Mouse (Mus musculus) T-cell, adult 2 months (primary cell): ENCODE measurements at regions not wholly inside any gene's neighbourhood (a gene's known extent, or its start where the extent isn't known, plus 50 kb on each side); places are given as distances from the start of the nearest gene placed in this dataset.
"Not testable (repeated sequence)": the region's sequence is repeated elsewhere in the genome, so short reads cannot be mapped to it uniquely, and the experiment has no call there.

Source experiments
- DNase-seq: peaks from one replicate; pipeline ENCODE4 v3.0.0; 2022; ENCODE audit warnings: low spot score

DNA sequence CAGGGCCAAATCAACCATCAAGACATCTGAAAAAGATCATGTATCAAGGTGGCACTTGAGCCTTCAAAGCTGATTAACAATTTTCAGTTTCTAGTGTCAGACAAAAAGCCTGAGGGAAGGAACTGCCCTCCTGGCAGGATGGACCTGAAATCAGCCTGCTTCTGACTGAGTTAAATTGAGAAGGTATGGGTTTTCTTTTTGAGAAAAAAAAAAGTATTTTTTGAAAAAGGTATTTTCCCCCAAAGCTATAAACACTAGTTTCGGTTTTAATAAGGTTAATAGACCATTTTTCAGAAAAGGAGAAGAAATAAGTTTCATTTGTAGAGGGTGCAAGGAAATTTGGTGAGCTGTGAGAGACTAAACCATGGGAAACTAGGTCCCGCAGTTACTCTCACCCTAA lies 124.6 kb upstream of the Mrpl21 start:
- DNase-seq: not testable (repeated sequence)

DNA sequence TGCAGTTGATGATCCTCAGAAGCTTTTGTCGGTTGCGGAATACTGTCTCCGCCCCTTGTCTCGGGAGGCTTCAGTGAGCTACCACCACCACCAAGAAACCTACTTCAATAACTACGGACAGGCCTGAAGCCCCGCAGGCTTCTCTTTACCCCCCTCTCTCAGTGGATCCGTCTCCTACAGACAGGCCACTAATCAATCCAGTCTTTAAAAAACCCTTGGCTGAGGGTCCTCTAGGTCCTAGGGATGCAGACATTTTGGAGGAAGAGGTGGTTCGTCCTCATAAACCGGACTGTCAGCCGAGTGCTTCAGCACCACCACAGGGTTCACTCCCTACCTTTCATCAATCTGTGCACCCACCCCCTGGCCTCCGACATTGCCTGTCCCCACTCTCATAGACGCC lies 123.4 kb upstream of the Mrpl21 start:
- no peak for DNase-seq

DNA sequence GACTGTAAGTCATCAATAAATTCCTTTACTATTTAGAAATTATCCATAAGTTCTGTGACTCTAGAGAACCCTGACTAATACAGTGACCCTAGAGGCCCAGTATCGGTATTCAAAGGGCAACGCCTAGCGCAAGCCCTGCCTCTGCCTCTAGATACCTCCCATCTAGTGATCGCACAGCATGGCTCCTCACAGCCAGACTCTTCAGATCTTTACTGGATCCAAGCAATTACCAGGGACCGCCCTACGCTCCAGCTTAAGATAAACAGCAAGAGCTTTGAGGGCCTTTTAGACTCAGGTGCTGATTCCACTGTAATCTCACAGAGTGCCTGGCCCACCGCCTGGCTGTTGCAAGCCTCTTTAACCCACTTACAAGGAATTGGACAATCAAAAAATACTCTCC lies 115.0 kb upstream of the Mrpl21 start:
- no peak for DNase-seq

DNA sequence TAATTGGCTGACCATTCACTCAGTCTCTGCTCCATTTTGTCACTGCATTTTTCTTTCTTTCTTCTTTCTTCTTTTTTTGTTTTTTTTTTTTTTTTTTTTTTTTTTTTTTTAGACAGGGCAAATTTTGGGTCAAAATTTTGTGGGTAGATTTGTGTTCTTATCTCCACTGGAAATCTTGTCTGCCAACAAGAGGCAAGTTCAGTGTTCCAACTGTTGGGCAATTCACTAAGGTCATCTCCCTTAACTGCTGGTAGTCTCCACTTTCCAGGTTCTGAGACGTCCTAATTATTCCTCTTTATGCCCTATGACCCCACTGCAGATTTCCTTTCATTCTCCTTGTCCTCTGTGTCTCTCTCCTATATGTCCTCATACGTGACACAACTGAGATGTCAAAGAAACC lies 100.1 kb upstream of the Mrpl21 start:
- no peak for DNase-seq

DNA sequence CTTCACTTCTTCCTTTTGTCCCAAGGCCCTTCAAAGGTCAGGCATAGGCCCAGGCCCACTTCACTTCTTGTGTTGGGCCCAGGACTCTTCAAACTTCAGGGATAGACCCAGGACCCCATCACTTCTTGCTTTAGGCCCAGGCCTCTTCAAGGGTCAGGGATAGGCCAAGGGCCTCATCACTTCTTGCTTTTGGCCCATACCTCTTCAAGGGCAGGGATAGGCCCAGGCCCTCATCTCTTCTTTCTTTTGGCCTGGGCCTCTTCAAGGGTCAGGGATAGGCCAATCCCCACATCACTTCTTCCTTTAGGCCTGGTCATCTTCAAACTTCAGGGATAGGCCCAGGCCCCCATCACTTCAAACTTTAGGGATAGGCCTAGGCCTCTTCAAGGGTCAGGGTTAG lies 90.1 kb upstream of the Mrpl21 start:
- DNase-seq: no peak

DNA sequence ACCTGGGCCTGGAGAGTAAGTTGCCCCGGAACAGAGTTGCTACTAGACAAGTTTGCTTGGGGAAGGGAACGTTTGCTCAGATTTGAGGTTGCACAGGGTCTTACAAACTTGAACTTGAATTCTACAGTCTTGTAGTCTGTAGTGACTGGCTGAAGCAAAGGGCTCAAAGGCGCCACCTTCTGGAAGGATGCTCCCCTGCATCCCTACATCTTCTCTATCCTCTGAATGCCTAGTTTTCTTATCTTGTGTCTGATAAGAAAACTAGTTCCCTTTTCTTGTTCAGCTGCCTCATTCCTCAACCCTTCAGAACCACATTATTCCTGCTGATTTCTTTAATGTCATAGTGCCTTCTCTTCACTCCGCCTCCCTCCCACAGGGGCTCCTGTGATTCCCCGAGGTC lies 78.2 kb upstream of the Mrpl21 start:
- DNase-seq: not testable (repeated sequence)

DNA sequence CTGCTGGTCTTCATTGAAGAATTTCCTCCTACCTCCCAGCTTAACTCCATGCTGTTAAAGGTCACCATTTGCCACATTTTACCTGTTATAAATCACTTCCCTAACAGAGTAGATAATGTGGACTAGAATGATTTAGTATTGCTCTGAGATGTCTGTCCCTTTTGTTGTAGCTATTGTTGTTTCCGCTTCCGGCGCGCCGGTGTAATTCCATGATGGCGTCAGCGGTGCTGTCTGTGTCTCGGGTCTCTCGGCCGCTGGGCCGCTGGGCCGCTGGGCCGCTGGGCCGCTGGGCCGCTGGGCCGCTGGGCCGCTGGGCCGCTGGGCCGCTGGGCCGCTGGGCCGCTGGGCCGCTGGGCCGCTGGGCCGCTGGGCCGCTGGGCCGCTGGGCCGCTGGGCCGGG lies 77.3 kb upstream of the Mrpl21 start:
- DNase-seq: not testable (repeated sequence)

DNA sequence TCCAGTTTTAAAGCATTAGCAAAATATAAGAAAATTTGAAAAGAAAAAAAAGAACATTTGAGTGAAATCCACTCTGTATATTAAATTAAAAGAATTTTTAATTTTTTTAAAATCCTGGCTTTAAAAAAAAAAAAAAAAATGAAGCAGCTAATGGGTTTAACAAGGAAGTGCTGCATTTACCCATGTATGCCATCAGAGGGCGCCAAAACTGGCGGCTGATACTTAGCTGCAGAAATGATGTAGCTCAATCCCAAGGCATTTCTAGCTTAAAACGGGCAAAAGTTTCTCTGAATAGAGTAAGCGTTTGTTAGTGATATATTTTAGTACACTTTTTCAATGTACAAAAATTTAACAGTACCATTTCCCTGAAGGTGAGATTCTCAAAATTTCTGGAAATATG lies 74.4 kb upstream of the Mrpl21 start:
- peak; percentile 30 for DNase-seq
